In the genomic region with DNA sequence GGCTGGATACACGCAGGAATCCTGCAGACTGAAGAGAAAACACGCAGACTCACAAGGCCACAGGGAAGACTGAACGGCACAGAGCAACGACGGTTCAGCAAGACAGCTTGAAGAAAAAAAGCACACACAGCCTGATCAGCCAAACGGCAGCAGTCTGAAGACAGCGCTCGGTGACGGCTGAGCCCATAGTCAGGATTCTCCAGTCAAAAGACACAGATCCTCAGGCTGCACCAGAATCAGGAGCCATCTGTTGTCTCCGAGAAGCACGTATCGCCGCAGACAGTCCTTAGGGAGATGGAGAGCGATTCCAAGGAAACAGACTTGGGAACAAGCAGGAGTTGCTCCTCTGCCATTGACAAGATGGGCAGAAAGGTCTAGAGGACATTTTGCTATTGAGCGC, we compare ENCODE assay signal across 16 mouse cellular contexts. TPM values are rescaled to one million over a fixed set of nuclear protein-coding genes. Genes with fewer than 3 reads are reported as not detected.
DNase-seq lines count a peak whose midpoint lies in the region; ATAC-seq and TF ChIP-seq lines count a peak whose summit lies in the region.
"Had no signal": no experiment of that assay in that cellular context is flagged by ENCODE, and none has a peak within 500 bp of the region (broad histone marks: within the 10 kb centered on the region; RNA-seq: fewer than 3 reads in every experiment).

No protein-coding gene starts in this region.

- H3K27me3 ChIP-seq in midbrain, embryonic 13.5 days: no peaks in the 10 kb centered on the region
- no peaks in the 10 kb centered on the region for H3K27me3 ChIP-seq in midbrain, embryonic 15.5 days (replicated peaks)
- H3K27me3 ChIP-seq in hindbrain, postnatal 0 days (ENCODE audit: insufficient read depth, low read length): no peaks in the 10 kb centered on the region
- H3K27me3 ChIP-seq: heart, embryonic 13.5 days had no signal

- H3K27ac ChIP-seq in midbrain, embryonic 13.5 days: no peak overlapping the region
- H3K27ac ChIP-seq in midbrain, embryonic 15.5 days: no peak overlapping the region
- H3K27ac ChIP-seq in hindbrain, postnatal 0 days: no peak overlapping the region
- H3K27ac ChIP-seq: heart, embryonic 13.5 days; liver, embryonic 15.5 days; macrophage had no signal

- no peak overlapping the region for H3K4me3 ChIP-seq in midbrain, embryonic 13.5 days (replicated peaks)
- no peak overlapping the region for H3K4me3 ChIP-seq in midbrain, embryonic 15.5 days
- no peak overlapping the region for H3K4me3 ChIP-seq in hindbrain, postnatal 0 days (ENCODE audit: low read length)
- H3K4me3 ChIP-seq: heart, embryonic 13.5 days; liver, embryonic 15.5 days; myocyte had no signal

- peaks cover 4% of the 10 kb centered on the region; the same call in 1 of the 2 replicates for H3K4me1 ChIP-seq in midbrain, embryonic 13.5 days (replicated peaks)
- no peaks in the 10 kb centered on the region for H3K4me1 ChIP-seq in midbrain, embryonic 15.5 days
- H3K4me1 ChIP-seq in hindbrain, postnatal 0 days (ENCODE audit: insufficient read depth, low read length): no peaks in the 10 kb centered on the region
- H3K4me1 ChIP-seq: heart, embryonic 13.5 days; liver, embryonic 15.5 days had no signal

- no peak overlapping the region for H3K9ac ChIP-seq in midbrain, embryonic 13.5 days (replicated peaks)
- no peak overlapping the region for H3K9ac ChIP-seq in midbrain, embryonic 15.5 days
- H3K9ac ChIP-seq in hindbrain, postnatal 0 days (replicated peaks; ENCODE audit: low read length): no peak overlapping the region
- H3K9ac ChIP-seq: heart, embryonic 13.5 days; liver, embryonic 15.5 days had no signal

- no peak for TF ChIP-seq CTCF in hindbrain, postnatal 0 days (IDR thresholded peaks at IDR 0.05; ENCODE audit: low read depth)

- H3K4me2 ChIP-seq in midbrain, embryonic 13.5 days (replicated peaks): peak overlapping the region; percentile 20
- no peak overlapping the region for H3K4me2 ChIP-seq in midbrain, embryonic 15.5 days
- peak overlapping the region; percentile 33; the same call in 1 of the 2 replicates for H3K4me2 ChIP-seq in hindbrain, postnatal 0 days (ENCODE audit: low read depth, low read length)
- H3K4me2 ChIP-seq: heart, embryonic 13.5 days; liver, embryonic 15.5 days had no signal

- no peaks in the 10 kb centered on the region for H3K36me3 ChIP-seq in midbrain, embryonic 13.5 days
- no peaks in the 10 kb centered on the region for H3K36me3 ChIP-seq in midbrain, embryonic 15.5 days (replicated peaks)
- no peaks in the 10 kb centered on the region for H3K36me3 ChIP-seq in hindbrain, postnatal 0 days (ENCODE audit: insufficient read depth, low read length)
- H3K36me3 ChIP-seq: heart, embryonic 13.5 days; liver, embryonic 15.5 days had no signal

- WGBS in midbrain, embryonic 13.5 days: 66% methylated on average over 15 of the region's 15 CpGs
- WGBS in midbrain, embryonic 15.5 days: 60% methylated on average over 15 of the region's 15 CpGs
- 43% methylated on average over 15 of the region's 15 CpGs for WGBS in hindbrain, postnatal 0 days

- no peak for ATAC-seq in midbrain, embryonic 13.5 days
- no peak for ATAC-seq in midbrain, embryonic 15.5 days (replicated peaks)
- ATAC-seq in hindbrain, postnatal 0 days: no peak

- DNase-seq in cerebellum, postnatal 14 days: peak; percentile 39
- no peak for DNase-seq in cerebellum, adult 8-10 months
- DNase-seq in hindbrain, postnatal 0 days (ENCODE audit: low spot score): peak; percentile 67
- peak; percentile 44 for DNase-seq in right cerebral cortex, postnatal 4 days
- no peak for DNase-seq in kidney, postnatal 4 days
- no peak for DNase-seq in spleen, adult 18-20 months
- DNase-seq: cerebellum, adult 18-20 months; gastrocnemius, postnatal 14 days; kidney, postnatal 25 days; thymus, adult 2 months had no signal

- no peaks in the 10 kb centered on the region for H3K9me3 ChIP-seq in midbrain, embryonic 13.5 days
- H3K9me3 ChIP-seq in midbrain, embryonic 15.5 days: no peaks in the 10 kb centered on the region
- no peaks in the 10 kb centered on the region for H3K9me3 ChIP-seq in hindbrain, postnatal 0 days (ENCODE audit: low read length)
- H3K9me3 ChIP-seq: heart, embryonic 13.5 days; liver, embryonic 15.5 days had no signal

RNA-seq across cellular contexts. Expression of gene Pard6b, which starts 56.4 kb away (rescaled TPM):
- polyA plus RNA-seq in midbrain, embryonic 13.5 days (2015; fragmentation: Nextera tagmentation; extraction: Ambion mirVana): 7.0 and 7.9 TPM in 2 replicates
- 7.5 TPM in 2 replicates for polyA plus RNA-seq in midbrain, embryonic 15.5 days (2015; fragmentation: Nextera tagmentation; extraction: Ambion mirVana)
- total RNA-seq in hindbrain, postnatal 0 days (2014; rRNA removed): 5.1 and 7.7 TPM in 2 replicates
- polyA plus RNA-seq in hindbrain, postnatal 0 days (2015; fragmentation: Nextera tagmentation; extraction: Ambion mirVana): 3.7 and 4.5 TPM in 2 replicates
- polyA plus RNA-seq: macrophage had no signal

Comparison
In these comparisons a context has a peak if more than half of its experiments do, and no peak if none do; other contexts are left out.
1. DNase-seq: peak in cerebellum, postnatal 14 days (2 of 2), hindbrain, postnatal 0 days (single experiment) and right cerebral cortex, postnatal 4 days (single experiment); none in cerebellum, adult 8-10 months (single experiment), kidney, postnatal 4 days (0 of 2) and spleen, adult 18-20 months (0 of 2).